Mouse (Mus musculus) heart, adult 8-10 months (tissue): ENCODE measurements at regions not wholly inside any gene's neighbourhood (a gene's known extent, or its start where the extent isn't known, plus 50 kb on each side); places are given as distances from the start of the nearest gene placed in this dataset.
A peak's percentile ranks its signal among the peaks of the same experiment; 100 is the strongest.

Source experiments
- DNase-seq: peaks from one replicate; pipeline ENCODE4 v3.0.0; 2022; ENCODE audit warnings: low spot score

DNA sequence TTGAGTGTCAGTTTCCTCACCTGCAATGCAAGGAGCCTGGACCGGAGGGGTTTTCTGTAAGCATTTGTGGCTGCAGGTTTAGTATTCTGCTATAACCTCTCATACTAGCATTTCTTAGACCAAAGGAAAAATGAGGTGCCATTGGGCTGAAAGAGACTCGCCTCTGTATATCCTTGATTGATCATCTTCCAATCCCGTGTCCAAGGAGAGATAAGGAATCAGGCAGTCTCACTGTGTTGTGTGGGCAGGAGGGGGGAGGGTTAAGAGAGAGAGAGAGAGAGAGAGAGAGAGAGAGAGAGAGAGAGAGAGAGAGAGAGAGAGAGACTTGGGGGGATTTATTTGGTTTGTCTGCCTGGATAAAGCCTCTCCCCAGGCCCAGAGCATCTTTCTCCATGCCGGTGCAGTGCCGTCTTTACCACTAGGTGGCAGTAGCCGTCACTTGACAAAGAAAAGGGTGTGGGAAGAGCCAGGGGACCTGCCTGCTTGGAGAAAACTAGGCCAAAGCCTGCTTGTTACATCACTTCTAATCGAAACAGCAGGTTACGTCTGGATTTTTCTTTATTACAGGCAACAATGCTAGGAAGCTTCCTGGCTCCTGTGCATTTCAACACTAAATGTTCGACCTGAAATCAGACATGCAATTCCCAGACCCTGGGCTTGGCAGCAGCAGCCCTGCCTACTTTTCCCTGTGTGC is 56.1 kb upstream of the Ces5a start:
- DNase-seq: peak; percentile 77

DNA sequence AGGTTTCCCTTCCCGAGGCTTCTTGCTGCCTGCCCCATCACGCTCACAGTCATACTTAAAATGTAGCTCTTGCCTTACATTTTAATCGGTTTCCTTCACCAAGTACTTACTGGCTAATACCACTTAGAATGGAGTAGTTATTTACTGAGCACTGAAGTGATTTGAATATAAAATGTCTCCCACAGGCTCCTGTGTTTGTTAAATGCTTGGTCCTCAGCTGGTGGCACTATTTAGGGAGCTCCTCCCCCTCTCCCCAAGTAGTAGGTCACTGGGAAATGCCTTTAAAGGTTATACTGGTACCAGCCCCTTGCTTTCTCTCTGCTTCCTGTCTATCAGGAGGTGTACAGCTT is 56.6 kb upstream of the Ces5a start:
- no peak for DNase-seq

GRCm38 (mm10) chr8:93598613-93599121 is 63.0 kb upstream of the Ces5a start:
- peak; percentile 29 for DNase-seq

DNA sequence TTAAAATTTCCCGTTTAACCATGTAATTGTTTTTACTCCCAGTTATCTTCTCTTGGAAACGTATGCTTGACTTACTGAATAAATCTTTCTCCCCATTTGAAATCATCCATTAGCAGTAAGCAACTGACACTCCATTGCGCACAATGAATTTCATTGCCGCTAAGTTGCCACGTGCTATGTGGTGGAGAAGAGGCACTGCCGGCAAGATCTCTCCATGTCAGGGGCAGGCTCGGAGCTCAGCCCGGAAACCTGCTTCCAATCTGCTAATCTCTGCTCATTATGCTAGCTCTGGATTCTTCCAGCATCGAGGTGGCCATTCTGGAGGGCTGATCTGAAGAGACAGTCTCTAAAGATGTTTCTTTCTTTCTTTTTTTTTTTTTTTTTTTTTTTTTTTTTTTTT is 63.7 kb upstream of the Ces5a start:
- DNase-seq: no peak

- peak; percentile 61 for DNase-seq
These were observed 64.1 kb upstream of the Ces5a start for GRCm38 (mm10) chr8:93599776-93600175.

- peak; percentile 26 for DNase-seq
These were observed 91.3 kb upstream of the Ces5a start for GRCm38 (mm10) chr8:93626807-93627526.

DNA sequence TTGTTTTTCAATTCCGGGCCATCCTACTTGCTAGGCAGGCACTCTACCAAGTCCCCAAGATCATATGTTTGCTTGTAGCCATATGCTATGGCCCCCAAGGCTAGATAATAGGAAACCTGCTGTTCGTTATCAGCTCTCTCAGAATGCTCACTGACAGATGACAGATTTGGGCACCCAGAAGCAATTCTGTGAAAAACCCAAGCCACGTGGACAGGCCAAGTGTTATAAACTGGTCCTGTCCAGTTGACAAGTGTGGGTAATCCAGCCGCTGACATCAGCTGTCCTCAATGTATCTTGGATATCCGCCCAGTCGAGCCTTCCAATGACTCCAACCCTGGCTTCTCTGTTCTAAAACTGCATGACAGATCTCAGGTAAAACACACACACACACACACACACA is 92.0 kb upstream of the Ces5a start:
- DNase-seq: peak; percentile 18

DNA sequence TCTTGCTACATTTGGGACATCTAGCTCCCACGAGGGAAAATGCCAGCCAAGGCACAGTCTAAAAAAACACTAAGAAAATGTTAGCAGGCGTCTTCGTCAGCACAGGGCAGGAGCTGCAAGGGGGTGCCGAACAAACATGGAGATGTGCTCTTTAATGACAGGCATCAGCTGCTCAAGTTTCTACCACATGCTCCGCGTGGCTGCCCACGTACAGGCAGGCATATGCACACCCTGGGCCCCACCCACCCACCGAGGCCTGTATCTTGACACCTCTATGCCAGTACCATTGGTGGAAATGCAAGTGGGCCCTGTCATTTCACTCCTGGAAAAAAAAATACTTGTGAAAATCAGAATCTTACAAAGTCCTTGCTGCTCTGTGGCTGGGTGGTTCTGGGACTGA is 97.3 kb upstream of the Ces5a start:
- DNase-seq: no peak

- DNase-seq: no peak
These were observed 107.1 kb upstream of the Ces5a start for GRCm38 (mm10) chr8:93642770-93643169.

DNA sequence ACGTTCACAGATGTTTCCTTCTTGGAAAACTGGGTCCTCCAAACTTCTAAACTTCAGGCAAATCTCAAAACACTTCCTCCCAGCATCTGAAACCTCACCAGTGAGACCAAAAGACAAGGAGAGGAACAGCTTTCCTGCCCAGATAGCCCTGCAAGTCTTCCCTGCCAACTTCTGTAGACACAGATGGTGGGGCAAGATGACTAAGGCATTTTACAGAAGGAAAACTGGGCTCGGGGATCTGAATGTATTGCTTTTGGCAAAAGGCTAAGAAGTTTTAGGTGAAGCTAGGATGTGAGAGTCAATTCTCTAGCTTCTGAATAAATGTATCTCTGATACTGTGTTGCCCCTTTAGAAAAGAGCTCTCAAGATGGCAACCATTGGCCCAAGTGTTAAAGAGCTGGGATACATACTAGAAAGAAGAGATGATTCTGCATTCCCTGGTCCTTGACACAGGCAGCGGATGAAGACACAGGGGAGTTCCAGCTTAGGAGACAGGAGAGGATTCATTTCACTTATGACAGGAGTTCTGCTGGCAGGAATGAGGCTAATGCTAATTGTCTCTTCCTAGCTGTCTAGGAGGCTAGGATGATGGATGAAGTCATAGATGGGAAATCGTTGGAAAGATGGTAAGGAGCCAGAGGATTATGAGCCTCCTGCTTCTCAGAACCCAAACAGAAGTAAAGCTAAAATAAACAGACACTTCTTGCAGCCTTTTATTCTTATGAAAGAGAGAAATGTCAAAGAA is 108.0 kb upstream of the Ces5a start:
- DNase-seq: no peak

DNA sequence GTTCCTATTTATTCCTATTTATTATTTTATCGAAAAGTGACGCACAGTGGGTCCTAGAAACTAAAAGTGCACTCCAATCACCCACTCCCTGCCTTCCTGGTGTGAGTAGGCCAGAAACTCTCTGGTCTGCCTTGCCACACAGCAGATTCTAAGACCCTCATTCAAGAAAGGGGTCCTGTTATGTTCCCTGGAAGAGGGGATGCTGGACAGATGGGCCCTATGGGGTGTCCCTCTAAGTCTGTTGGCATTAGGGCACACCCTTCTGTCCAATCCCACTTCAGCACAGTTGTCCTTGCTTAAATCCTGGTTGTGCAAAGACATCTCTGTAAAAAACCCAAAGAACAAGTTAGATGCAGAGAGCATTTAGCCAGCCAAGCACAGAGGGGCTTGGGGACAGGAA is 117.8 kb upstream of the Ces5a start:
- no peak for DNase-seq

GRCm38 (mm10) chr8:93653913-93654705 is 118.5 kb upstream of the Ces5a start:
- no peak for DNase-seq

DNA sequence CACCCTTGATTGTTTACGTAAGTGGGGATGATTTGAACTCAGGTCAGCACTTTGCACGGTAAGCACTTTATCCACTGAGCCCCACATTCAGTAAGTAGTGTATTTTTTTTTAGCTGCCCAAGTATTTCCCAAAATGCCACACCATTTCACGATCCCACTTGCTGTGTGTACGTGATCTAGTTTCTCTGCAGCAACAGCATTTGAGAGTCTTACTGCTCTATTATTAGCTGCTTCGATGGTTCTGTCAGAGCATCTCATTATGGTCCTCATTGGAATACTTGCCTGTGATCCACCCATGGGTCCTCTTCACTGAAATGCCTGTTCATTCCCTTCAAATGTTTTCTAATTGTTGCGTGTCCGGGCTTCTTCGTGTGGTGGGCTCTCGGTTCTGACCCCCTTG is 120.1 kb upstream of the Ces5a start:
- no peak for DNase-seq

DNA sequence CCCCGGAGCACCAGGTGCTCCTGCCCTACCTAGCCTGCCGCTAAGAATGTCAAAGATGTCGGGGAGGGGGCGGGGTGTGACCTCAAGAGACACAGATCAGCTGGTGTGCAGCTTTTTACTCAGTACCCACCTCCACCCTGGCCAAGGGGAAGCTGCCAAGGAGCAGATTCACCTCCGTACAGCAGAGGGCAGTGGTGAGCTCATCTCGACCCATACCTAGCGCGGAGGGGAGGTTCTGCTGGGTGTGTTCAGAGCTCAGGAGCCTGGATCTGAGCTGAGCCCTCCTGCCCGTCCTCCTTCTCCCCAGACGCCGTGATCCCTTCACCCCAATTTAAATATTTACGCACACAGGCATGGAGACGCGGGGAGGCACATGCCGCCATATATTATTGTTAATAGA is 126.1 kb upstream of the Ces5a start:
- DNase-seq: peak; percentile 59

DNA sequence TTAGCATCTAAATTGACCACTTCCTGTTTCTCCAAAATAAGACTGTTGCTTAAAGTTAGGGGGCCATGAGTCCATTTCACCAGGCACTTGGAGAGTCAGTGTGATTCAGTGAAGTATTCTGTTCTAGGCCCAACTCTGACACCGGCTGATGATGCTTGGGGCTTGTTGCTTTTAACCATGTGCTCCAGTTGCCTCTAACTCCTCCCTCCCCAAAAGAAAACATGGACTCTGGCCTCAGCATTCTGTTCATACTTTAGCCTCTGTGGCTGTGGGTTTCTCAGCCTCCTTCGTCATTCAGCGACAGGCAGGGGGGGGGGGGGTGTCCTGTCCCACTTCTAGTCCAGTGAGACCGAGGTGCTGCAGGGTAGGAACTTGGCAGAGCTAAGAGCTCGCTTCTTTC is 126.6 kb upstream of the Ces5a start:
- DNase-seq: no peak

DNA sequence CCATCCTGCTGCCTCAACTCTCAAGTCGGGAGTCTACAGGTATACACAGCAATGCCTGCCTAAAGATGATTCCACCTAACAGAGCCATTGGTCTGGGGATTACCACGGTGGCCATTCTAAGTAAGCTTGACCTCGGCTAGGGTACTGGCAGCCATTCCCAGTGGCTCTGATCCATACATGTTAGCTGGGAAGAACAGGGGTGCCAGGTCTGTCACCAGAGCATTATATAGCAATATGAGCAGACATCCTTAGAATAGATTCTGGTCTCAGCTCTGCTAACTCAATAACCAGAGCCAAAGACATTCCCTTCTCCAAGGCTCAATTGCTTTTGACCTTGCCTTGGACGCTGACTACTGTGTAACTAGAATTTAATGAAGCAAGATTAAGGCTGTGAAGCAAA is 128.2 kb upstream of the Ces5a start:
- DNase-seq: no peak

DNA sequence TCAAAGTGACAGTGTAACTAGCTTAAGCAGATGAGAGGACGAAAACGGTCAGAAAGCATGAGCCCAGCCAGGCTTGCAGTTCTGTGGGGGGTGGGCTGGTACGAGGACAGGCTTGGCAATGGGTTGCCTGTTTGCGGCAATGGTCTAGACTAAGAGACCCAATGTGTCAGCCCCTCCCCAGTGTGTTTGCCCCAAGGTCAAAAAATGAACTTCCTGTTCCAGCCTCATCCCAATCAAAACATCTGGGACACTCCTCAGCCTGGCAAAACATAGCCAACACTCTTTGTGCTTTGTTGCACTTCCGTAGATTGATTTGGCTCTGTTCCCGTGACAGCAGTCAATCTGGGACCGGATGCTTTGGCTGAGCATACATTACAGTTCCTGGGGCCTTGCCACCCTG is 132.7 kb upstream of the Ces5a start:
- DNase-seq: peak; percentile 9

- no peak for DNase-seq
These were observed 135.0 kb upstream of the Gnao1 start for GRCm38 (mm10) chr8:93674721-93675120.

- no peak for DNase-seq
These were observed 125.9 kb upstream of the Gnao1 start for GRCm38 (mm10) chr8:93683773-93684391.

DNA sequence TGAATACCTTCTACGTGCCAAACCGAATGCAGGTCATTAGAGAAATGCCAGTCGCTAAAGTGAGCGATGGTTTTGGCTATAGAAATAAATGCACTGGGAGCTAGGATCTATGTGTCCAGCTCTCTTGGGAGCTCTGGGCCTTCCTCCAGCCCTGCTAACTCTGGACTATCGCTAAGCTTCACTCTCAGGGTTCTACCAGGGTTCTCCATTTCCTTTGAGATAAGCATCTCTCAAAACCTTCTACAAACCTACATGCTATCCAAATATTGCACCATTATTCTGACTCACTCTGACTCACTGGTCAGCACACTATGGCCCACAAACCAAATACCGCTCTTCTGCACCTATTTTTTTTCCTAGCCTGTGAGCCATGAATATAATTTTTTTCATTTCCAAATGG is 125.4 kb upstream of the Gnao1 start:
- no peak for DNase-seq

DNA sequence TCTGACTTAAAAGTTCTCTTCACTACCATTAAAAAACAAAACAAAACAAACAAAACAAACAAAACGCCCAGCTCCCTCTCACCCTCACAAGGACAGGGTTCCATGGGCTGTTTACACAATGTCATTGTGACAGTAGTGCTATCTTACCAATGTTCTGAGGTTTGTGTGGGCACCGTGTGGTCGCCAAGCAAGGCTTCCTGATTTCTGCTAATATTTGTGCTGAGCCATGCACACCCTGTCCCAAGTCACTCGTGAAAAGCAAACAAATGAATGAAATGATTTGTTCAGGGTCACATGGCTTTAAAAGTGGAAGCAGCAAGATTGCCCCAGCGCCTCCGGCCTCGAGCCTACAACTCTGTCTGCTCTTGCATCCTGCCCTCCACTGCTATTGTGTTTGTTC is 120.9 kb upstream of the Gnao1 start:
- DNase-seq: no peak
